ENCODE assay signal across 9 mouse cellular contexts in the genomic region with DNA sequence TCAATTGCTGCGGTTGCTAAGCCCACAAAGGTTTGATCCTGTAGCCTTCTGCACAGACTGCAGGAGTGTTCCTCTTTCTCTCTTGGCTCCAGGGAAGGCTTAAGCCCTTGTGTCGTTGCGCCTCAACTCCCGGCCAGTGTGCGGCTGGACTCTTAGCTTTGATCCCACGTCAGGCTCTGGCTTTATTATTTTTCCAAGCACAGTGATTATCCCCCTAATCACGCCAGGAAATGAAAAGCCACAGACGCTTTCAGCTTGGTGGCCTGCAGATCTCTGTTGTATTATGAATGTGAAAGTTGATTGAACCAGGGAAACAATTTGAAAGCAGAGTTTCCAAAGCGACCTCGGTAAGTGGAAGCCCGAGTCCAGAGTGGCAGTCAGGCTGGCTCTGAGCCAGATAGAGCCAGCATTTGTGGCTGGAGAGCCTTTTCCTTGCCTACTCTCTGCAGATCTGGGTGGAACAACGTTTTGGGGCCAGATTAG.
DNase-seq lines count a peak whose midpoint lies in the region; ATAC-seq and TF ChIP-seq lines count a peak whose summit lies in the region.
"Had no signal": no experiment of that assay in that cellular context is flagged by ENCODE, and none has a peak within 500 bp of the region (broad histone marks: within the 10 kb centered on the region; RNA-seq: fewer than 3 reads in every experiment).

No protein-coding gene starts in this region.

- no peak overlapping the region for H3K27ac ChIP-seq in heart, postnatal 0 days (ENCODE audit: low read depth)
- H3K27ac ChIP-seq: kidney, postnatal 0 days had no signal

- TF ChIP-seq EP300 in heart, postnatal 0 days (IDR thresholded peaks at IDR 0.05; ENCODE audit: low read depth), result no peak

- no peaks in the 10 kb centered on the region for H3K9me3 ChIP-seq in heart, postnatal 0 days (replicated peaks; ENCODE audit: control insufficient read depth, low read length)

- 34% methylated on average over 12 of the region's 12 CpGs for WGBS in heart, postnatal 0 days

- DNase-seq in cerebellum, adult 18-20 months, result peak; percentile 5 to 10
- peak; percentile 30 to 41 for DNase-seq in layer of hippocampus, postnatal 10 days (ENCODE audit: low spot score in 2 of 2)
- DNase-seq in layer of hippocampus, adult 9-11 months, result no peak
- peak; percentile 8 for DNase-seq in heart, postnatal 0 days (ENCODE audit: low spot score)
- no peak for DNase-seq in urinary bladder, adult 2 months (ENCODE audit: low spot score)

- no peak for ATAC-seq in cerebellum, adult (ENCODE audit: insufficient number of reproducible peaks, low FRiP score, low TSS enrichment)
- no peak for ATAC-seq in heart, postnatal 0 days (ENCODE audit: insufficient read depth, low read depth)
- ATAC-seq in megakaryocyte progenitor cell, adult 5-6 weeks (replicated peaks; ENCODE audit: poor library complexity), result peak; percentile 60
- no peak for ATAC-seq in monocyte, adult 5-6 weeks (replicated peaks; ENCODE audit: insufficient number of reproducible peaks, low FRiP score, low TSS enrichment, poor library complexity, severe bottlenecking)

- peak overlapping the region; percentile 25; the same call in 1 of the 2 replicates for H3K4me2 ChIP-seq in heart, postnatal 0 days (ENCODE audit: low read depth, low read length)

- no peaks in the 10 kb centered on the region for H3K36me3 ChIP-seq in heart, postnatal 0 days (replicated peaks; ENCODE audit: control insufficient read depth, insufficient read depth, low read length)

- H3K9ac ChIP-seq in heart, postnatal 0 days (replicated peaks; ENCODE audit: low read depth, low read length), result no peak overlapping the region

- no peaks in the 10 kb centered on the region for H3K27me3 ChIP-seq in heart, postnatal 0 days (ENCODE audit: control insufficient read depth, insufficient read depth, low read length)

- no peak overlapping the region for H3K4me3 ChIP-seq in heart, postnatal 0 days (ENCODE audit: low read depth, low read length)

- H3K4me1 ChIP-seq in heart, postnatal 0 days (ENCODE audit: control insufficient read depth, insufficient read depth), result no peaks in the 10 kb centered on the region

- TF ChIP-seq CTCF in heart, postnatal 0 days (IDR thresholded peaks at IDR 0.05; ENCODE audit: low read depth), result no peak

Comparison
In these comparisons a context has a peak if more than half of its experiments do, and no peak if none do; other contexts are left out.
1. DNase-seq: peak in cerebellum, adult 18-20 months (2 of 2), layer of hippocampus, postnatal 10 days (2 of 2) and heart, postnatal 0 days (single experiment); none in layer of hippocampus, adult 9-11 months (single experiment) and urinary bladder, adult 2 months (single experiment).